Comparison of ENCODE assay signal across 10 mouse cellular contexts in the genomic region with DNA sequence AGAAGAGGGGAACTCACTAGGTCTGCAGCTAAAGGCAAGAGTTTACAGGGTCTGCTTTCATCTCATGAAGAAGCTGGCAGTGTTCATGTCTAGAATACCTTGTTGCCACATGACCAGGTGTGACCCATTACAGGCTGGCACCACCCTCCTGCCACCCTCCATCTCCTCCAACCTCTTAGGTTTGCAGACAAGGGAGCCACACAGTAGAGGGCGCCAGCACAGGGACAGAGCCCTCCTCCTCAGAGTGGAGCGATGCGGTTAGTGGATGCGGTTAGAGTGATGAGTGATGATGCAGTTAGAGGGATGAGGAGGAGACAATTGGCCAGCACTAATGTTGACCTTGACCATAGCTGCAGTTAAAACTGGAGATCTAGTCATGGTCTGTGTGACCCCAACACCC.
A peak's percentile ranks its signal among the peaks of the same experiment; 100 is the strongest.
DNase-seq lines count a peak whose midpoint lies in the region; ATAC-seq and TF ChIP-seq lines count a peak whose summit lies in the region.
"Had no signal": no experiment of that assay in that cellular context is flagged by ENCODE, and none has a peak within 500 bp of the region (broad histone marks: within the 10 kb centered on the region; RNA-seq: fewer than 3 reads in every experiment).

No protein-coding gene starts in this region.

- no peaks in the 10 kb centered on the region for H3K27me3 ChIP-seq in kidney, postnatal 0 days (ENCODE audit: insufficient read depth, low read length)
- no peaks in the 10 kb centered on the region for H3K27me3 ChIP-seq in kidney, adult 2 months (replicated peaks; ENCODE audit: control insufficient read depth, insufficient read depth, low read length)
- H3K27me3 ChIP-seq: neural tube, embryonic 15.5 days had no signal

- H3K27ac ChIP-seq in kidney, postnatal 0 days = no peak overlapping the region
- no peak overlapping the region for H3K27ac ChIP-seq in kidney, adult 2 months (ENCODE audit: insufficient read depth, low read depth, low read length)
- H3K27ac ChIP-seq: limb, embryonic 15.5 days; neural tube, embryonic 15.5 days had no signal

- no peak for TF ChIP-seq POLR2A in kidney, adult 2 months (IDR thresholded peaks at IDR 0.05; ENCODE audit: low read depth, low read length)

- TF ChIP-seq CTCF in kidney, postnatal 0 days (IDR thresholded peaks at IDR 0.05; ENCODE audit: low read depth) = peak; percentile 25; the same call in 1 of the 2 replicates
- no peak for TF ChIP-seq CTCF in kidney, adult 2 months (conservative IDR thresholded peaks at IDR 0.05; ENCODE audit: insufficient read depth, insufficient read length, low read depth, low read length)

- no peaks in the 10 kb centered on the region for H3K36me3 ChIP-seq in kidney, postnatal 0 days (ENCODE audit: insufficient read depth, low read length)
- no peaks in the 10 kb centered on the region for H3K36me3 ChIP-seq in kidney, adult 2 months (ENCODE audit: control insufficient read depth, insufficient read depth, low read length)
- H3K36me3 ChIP-seq: limb, embryonic 15.5 days; neural tube, embryonic 15.5 days had no signal

- no peaks in the 10 kb centered on the region for H3K9me3 ChIP-seq in kidney, postnatal 0 days (replicated peaks; ENCODE audit: low read length)
- H3K9me3 ChIP-seq: limb, embryonic 15.5 days; neural tube, embryonic 15.5 days had no signal

- ATAC-seq in kidney, postnatal 0 days (replicated peaks; ENCODE audit: low FRiP score, low read depth) = no peak

- H3K4me1 ChIP-seq in kidney, postnatal 0 days (replicated peaks; ENCODE audit: insufficient read depth, low read length) = no peaks in the 10 kb centered on the region
- H3K4me1 ChIP-seq in kidney, adult 2 months (ENCODE audit: control insufficient read depth, insufficient read depth, low read length) = no peaks in the 10 kb centered on the region
- H3K4me1 ChIP-seq: limb, embryonic 15.5 days had no signal

- H3K4me3 ChIP-seq in kidney, postnatal 0 days (replicated peaks; ENCODE audit: low read depth, low read length) = no peak overlapping the region
- H3K4me3 ChIP-seq in kidney, adult 2 months (ENCODE audit: insufficient read depth, low read depth, low read length) = no peak overlapping the region
- H3K4me3 ChIP-seq: limb, embryonic 15.5 days; neural tube, embryonic 15.5 days had no signal

- 38% methylated on average over 4 of the region's 4 CpGs for WGBS in kidney, postnatal 0 days
- WGBS in kidney, adult 2 months = 38% methylated on average over 4 of the region's 4 CpGs

- no peak overlapping the region for H3K9ac ChIP-seq in kidney, postnatal 0 days (ENCODE audit: low read depth, low read length)
- H3K9ac ChIP-seq: limb, embryonic 15.5 days; neural tube, embryonic 15.5 days had no signal

- peak; percentile 34 to 64 for DNase-seq in adrenal gland, adult (ENCODE audit: inconsistent age in 2 of 2, low spot score in 1 of 2)
- DNase-seq in adrenal gland, adult 8-10 months = no peak
- DNase-seq in kidney, postnatal 0 days (ENCODE audit: low spot score) = no peak
- no peak for DNase-seq in kidney, postnatal 14 days
- DNase-seq in 416B (ENCODE audit: low read depth) = peak; percentile 8
- DNase-seq in cerebellum, adult 11 months = peak; percentile 31
- no peak for DNase-seq in kidney, adult 2 months
- DNase-seq in kidney, adult 18-20 months = no peak

- H3K4me2 ChIP-seq in kidney, postnatal 0 days (ENCODE audit: low read length) = no peak overlapping the region
- H3K4me2 ChIP-seq: limb, embryonic 15.5 days; neural tube, embryonic 15.5 days had no signal

Comparison
In these comparisons a context has a peak if more than half of its experiments do, and no peak if none do; other contexts are left out.
1. DNase-seq: peak in adrenal gland, adult (2 of 2), 416B (single experiment) and cerebellum, adult 11 months (single experiment); none in adrenal gland, adult 8-10 months (single experiment), kidney, postnatal 0 days (single experiment), kidney, postnatal 14 days (single experiment), kidney, adult 2 months (single experiment) and kidney, adult 18-20 months (single experiment).